Mouse (Mus musculus) urinary bladder, adult 18-20 months (tissue): ENCODE measurements around the gene Endov.

Experiments
- DNase-seq, 2 experiments: peaks; one replicate each; pipeline ENCODE4 v3.0.0; 2022; ENCODE audit warnings: low spot score in 2 of 2, mixed read lengths in 2 of 2

Gene Endov

GRCm38 (mm10) chr11:119516677-119517361 lies 25.7 kb downstream of the Endov start:
- no peak for DNase-seq

GRCm38 (mm10) chr11:119519387-119519786 lies 28.2 kb downstream of the Endov start:
- no peak for DNase-seq

DNA sequence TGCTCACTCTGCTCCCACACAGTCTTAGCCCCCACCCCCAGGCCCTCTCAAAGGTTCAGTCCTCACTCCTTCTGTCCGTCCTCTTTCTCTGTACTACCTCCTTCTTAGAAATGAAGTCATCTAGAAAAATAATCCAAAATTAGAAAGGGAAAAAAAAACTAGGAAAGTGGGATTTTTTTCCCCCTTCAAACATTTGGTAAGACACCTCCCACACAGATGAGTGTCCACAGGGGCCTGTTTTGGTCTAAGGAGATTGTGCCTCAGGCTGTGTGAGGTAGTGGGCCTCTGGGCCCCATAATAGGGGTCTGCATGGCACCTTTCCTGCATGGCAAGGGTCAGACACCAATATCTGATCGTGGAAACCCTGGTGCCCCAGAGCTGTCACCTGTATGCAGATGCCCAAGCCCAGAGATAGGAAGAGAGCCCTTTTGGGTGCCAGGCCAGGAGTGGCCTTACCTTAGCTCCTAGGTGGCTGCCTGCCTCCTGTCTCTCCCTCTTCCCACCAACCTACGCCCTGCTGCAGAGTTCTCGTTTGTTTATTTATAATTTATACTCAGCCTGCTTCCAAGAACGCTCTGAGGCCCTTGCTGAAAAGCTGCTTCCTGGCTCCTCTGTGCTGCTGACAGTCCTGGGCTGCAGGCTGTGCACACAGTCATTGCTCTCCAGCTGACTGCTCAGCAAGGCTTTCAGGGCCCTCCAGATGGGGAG lies 29.0 kb downstream of the Endov start:
- DNase-seq = no peak

DNA sequence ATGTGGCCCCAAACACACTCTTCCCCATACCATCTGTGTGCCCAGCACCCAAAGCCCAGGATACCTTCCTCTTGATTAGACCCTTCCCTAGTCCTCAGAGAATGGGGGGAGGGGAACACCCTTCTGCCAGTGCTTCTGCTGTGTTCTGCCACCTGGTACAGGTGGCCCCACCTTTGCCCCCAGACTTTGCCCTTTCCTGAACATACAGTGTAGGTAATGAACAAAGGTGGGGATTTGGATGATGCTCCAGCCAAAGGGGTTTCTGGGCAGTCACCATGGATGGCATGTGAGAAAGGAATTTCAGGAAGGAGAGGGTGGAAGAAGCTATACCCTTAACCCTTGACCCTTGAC lies 29.5 kb downstream of the Endov start:
- no peak for DNase-seq

DNA sequence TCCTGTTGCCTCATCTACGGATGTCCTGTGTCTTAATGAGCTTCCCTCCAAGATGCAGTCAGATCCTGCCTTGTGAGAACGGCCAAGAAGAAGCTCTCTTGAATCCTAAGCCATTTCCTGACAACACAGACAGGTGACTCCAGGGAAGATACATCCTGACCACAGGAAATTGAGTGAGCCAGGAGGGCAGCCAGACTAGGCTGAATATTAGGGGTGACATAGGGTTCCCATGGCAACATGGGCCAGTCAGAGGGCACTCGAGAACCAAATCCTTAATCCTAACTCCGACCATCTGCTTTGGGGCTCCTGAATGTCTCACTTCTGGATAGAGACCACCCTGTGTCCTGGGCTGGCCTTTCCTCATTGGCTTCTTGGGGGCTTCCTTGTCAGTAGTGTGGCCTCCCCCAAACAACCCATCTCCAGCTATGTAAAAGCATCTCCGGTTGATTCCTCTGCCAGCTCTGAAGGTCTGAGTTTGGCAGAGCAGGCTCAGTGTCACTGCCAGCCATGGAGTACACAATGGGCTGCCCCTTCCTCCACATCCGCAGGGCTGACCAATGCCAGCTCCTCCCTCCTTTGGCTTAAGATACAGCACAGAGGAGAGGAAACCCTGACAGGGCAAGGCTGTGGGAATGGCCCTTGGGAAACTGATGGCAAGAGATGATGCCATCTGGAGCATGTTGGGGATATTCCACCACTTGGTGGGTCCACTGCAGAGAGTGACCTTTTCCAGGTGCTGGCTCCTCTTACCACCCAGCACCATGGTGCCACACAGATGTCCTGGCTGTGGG lies 31.0 kb downstream of the Endov start:
- DNase-seq = no peak

- DNase-seq = no peak
Observed at GRCm38 (mm10) chr11:119522779-119523178, 31.6 kb downstream of the Endov start.

DNA sequence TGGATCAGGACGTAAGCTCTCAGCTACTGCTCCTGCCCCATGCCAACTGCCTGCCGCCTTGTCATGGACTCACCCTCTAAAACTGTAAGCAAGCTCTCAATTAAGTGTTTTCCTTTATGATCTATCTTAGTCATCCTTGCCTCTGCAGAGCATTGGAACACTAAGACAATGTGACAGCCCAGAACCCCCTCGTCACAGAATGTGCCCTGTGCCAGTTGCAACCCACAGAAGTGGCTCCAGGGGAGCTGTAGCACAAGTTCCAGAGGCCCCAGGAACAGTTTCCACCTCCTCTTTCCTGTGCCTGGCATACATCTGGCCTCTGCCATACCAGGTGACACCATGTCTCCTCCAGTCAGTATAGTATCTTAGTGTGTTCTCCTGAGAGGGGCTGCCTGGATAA lies 32.2 kb downstream of the Endov start:
- no peak for DNase-seq

- peak; percentile 48 to 83 for DNase-seq
Observed at GRCm38 (mm10) chr11:119524545-119524949, 33.4 kb downstream of the Endov start.

DNA sequence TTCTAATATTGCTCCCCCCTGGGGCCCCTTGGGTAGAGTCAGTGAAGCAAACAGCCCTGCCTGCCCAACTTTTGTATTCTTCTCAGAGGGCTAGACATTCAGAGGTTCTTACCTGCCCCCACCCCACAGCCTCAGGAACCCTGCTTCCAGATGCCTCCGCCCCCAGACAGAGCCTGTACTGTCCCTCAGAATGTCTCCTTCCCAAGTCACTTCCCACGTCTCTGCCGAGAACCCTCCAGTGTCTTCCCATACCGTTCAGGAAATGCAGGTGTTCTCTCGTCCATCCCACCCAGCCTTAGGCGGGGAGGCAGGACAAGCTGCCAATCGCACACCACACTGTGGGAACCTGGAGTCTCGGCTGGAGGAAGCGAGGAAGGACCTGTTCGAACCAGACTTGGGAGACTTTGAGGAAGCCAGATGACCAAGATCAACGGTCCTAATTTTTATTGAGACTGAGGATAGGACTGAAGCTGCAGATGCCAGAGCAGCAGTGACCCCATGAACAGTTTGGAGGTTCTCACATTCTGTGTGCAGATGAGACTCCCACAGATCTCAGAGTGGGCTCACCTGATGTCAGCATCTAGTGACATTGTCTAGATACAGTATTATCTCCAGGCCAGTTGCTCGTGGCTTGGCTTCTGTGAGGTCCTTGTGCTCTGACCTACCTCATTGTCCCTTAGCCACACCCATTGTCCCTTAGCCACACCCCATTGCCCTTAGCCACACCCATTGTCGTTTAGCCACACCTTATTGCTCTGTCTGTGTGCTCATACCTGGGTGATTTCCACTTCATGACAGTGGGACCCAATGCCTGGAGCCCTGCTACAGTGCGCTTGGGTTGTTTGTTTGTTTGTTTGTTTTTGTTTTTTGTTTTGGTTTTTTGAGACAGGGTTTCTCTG lies 35.2 kb downstream of the Endov start:
- no peak for DNase-seq

- DNase-seq = no peak
Observed at GRCm38 (mm10) chr11:119528930-119529329, 37.8 kb downstream of the Endov start.

GRCm38 (mm10) chr11:119532460-119532859 lies 41.3 kb downstream of the Endov start:
- no peak for DNase-seq

- no peak for DNase-seq
Observed at GRCm38 (mm10) chr11:119533745-119534144, 42.6 kb downstream of the Endov start.

GRCm38 (mm10) chr11:119539944-119540343 lies 48.8 kb downstream of the Endov start:
- no peak for DNase-seq

GRCm38 (mm10) chr11:119540560-119540959 lies 49.4 kb downstream of the Endov start:
- DNase-seq = no peak

- no peak for DNase-seq
Observed at GRCm38 (mm10) chr11:119541082-119541481, 49.9 kb downstream of the Endov start.

GRCm38 (mm10) chr11:119542371-119542770 lies 51.2 kb downstream of the Endov start:
- DNase-seq = no peak

DNA sequence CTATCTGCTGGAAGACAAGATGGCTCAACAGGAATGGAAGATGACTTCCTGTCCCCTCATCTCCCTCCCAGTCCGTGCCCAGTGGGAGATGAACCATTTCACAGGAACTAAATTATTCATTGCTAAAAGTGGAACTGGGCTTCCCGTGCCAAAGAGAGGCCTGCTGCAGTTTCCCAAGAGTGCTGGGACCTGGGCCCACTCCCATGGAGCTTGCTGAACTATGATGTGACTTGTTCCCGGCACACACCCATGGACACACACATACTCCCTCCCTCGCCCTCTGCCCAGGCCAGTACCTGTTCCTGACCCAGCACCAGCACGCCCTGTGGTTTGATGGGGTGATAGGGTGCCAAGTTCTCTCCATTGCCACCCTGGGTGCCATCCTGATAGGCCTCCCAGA lies 51.7 kb downstream of the Endov start:
- no peak for DNase-seq

DNA sequence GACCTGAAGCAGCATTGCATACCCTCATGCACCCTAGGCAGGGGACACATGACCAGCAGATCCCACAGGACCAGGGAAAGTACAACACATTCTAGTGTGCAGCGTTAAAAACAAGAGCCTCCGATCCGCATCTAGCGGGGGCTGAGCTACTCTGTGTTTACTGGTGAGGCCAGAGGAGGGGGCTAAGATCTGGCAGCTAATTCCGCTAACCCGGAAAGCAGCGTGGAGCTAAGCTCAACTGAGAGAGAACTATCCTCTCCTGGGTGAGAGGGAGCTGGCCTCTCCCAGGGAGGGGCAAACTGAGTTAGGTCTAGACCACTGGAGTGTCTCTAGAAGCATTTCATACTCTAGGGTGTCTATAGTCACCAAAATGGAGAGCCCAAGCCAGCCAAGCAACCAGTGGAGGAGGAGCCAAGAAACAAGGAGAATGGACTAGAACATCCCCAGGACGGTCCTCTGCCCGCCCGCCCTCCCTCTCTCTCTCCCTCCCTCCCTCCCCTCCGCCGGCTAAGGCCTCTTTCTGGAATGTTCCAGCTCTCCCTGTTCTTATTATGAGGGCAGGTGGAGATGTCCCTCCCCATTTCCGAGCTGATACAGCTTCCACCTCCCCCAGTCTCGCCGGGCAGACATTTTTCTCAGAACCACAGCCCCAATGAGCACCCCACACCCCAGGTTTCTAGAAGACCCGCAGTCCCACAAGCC lies 52.8 kb downstream of the Endov start:
- no peak for DNase-seq

GRCm38 (mm10) chr11:119544518-119545105 lies 53.5 kb downstream of the Endov start:
- DNase-seq = no peak

DNA sequence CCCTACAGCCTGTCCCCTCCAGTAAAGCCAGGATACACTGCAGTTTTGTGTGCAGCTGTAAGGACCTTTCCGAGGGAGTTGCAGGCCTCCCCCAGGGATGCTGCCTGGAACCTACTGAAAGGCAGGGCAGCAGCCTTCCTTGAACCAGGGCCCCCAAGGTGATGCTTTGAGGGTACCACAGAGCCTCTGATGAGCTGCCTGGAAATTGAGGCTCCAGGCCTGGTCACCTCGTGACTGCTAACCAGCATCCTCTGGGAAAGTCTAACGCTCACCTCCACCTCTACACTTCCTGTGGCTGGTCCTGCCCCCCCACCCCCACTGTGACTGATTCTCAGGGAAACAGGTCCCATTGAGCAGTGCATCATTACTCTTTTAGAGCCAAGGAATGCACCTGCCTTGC lies 54.1 kb downstream of the Endov start:
- no peak for DNase-seq
